Mouse (Mus musculus) stomach, postnatal 0 days (tissue): ENCODE data around the gene Tceal1.

Source experiments
- CTCF ChIP-seq: IDR thresholded peaks from 2 replicates; pipeline ENCODE4 v1.5.1; 2016; ENCODE audit warnings: antibody characterized with exemption, low read depth, mild to moderate bottlenecking, moderate library complexity
- EP300 ChIP-seq: optimal IDR thresholded peaks from 2 replicates; pipeline ENCODE3; 2016; ENCODE audit warnings: antibody characterized with exemption

- TF ChIP-seq EP300 (no peak), CTCF (no peak)
Observed at GRCm38 (mm10) chrX:136693196-136693595, 14.6 kb upstream of the Tceal1 start.
